Mouse (Mus musculus) megakaryocyte, embryonic 14.5 days (primary cell): ENCODE data around the gene Gmpr2.

ENCODE experiments used
- FLI1 ChIP-seq: IDR thresholded peaks from 2 replicates; pipeline ENCODE4 v1.6.1; 2012; ENCODE audit warnings: low read length, inconsistent platforms, mixed read lengths
- GATA1 ChIP-seq: IDR thresholded peaks from 3 replicates; pipeline ENCODE4 v1.6.1; 2012; ENCODE audit warnings: mixed read lengths, low read length, inconsistent platforms, borderline replicate concordance

- TF ChIP-seq GATA1 (no peak), FLI1 (no peak)
These were observed 48.0 kb downstream of the Gmpr2 start for GRCm38 (mm10) chr14:55719737-55720136.
